Mouse (Mus musculus) stomach, embryonic 15.5 days (tissue): ENCODE measurements at regions not wholly inside any gene's neighbourhood (a gene's known extent, or its start where the extent isn't known, plus 50 kb on each side); places are given as distances from the start of the nearest gene placed in this dataset.

Experiments used
- ATAC-seq: fragments of 200-750 bp; cut with Nextera tagmentation; 2 replicates; pipeline ENCODE4 v1.8.0; 2017; ENCODE audit warnings: low read depth, moderate number of reproducible peaks, moderate TSS enrichment; ENCODE audit not compliant: insufficient read depth, low FRiP score
- H3K27ac ChIP-seq: fragments of 300-500 bp; sonication (generic); 2 replicates; pipeline ENCODE4 v1.5.1; 2015; ENCODE audit warnings: mild to moderate bottlenecking, inconsistent platforms
- H3K27me3 ChIP-seq: fragments of 300-500 bp; sonication (generic); replicated peaks from 2 replicates; pipeline ENCODE4 v1.6.1; 2015; ENCODE audit warnings: inconsistent platforms
- H3K36me3 ChIP-seq: fragments of 300-500 bp; sonication (generic); 2 replicates; pipeline ENCODE4 v1.6.1; 2015; ENCODE audit warnings: inconsistent platforms
- H3K4me1 ChIP-seq: fragments of 300-500 bp; sonication (generic); 2 replicates; pipeline ENCODE4 v1.6.1; 2015; ENCODE audit warnings: inconsistent platforms
- H3K4me2 ChIP-seq: fragments of 300-500 bp; sonication (generic); 2 replicates; pipeline ENCODE4 v1.6.1; 2015; ENCODE audit warnings: mild to moderate bottlenecking, inconsistent platforms
- H3K4me3 ChIP-seq: fragments of 300-500 bp; sonication (generic); replicated peaks from 2 replicates; pipeline ENCODE4 v1.5.1; 2015; ENCODE audit warnings: inconsistent platforms
- H3K9ac ChIP-seq: fragments of 300-500 bp; sonication (generic); 2 replicates; pipeline ENCODE4 v1.6.1; 2015; ENCODE audit warnings: inconsistent platforms
- H3K9me3 ChIP-seq: fragments of 300-500 bp; sonication (generic); 2 replicates; pipeline ENCODE4 v1.6.1; 2016; ENCODE audit warnings: inconsistent platforms
- WGBS: fragments of 180-500 bp; shearing (Covaris S2); methylation state at CpG from one replicate; pipeline ENCODE4 v1.1.7; 2015; 5-methylcytosine and 5-hydroxymethylcytosine counted together

DNA sequence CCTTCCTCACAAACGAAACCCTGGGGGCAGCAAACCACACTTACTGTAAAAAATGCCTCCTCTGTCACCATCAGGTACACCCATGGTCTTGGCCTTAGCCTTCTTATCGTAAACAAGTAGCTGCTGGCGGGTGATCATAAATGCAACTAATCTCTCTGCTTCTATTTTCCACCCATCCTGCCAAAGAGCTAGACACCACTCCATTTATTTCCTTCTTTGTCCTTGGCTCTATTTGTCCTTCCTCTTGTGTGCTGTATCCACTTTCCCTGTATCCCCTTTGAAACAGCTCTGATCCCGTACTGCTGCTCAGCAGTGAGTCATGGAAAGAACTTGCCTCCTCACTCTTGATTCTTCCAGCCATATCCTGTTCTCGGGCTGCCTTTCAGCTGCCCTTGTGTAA lies 108.3 kb upstream of the Kcnq5 start:
- H3K27me3 ChIP-seq, result no peaks in the 10 kb centered on the region
- no peak for ATAC-seq
- H3K9me3 ChIP-seq, result no peaks in the 10 kb centered on the region
- H3K27ac ChIP-seq, result no peak overlapping the region
- H3K4me2 ChIP-seq, result no peak overlapping the region
- H3K36me3 ChIP-seq, result no peaks in the 10 kb centered on the region
- H3K4me3 ChIP-seq, result no peak overlapping the region
- WGBS, result 63% methylated on average over 5 of the region's 5 CpGs
- no peaks in the 10 kb centered on the region for H3K4me1 ChIP-seq
- no peak overlapping the region for H3K9ac ChIP-seq
